Mouse (Mus musculus) spleen, adult 2 months (tissue): ENCODE results near the gene Ass1.

Experiments
- CTCF ChIP-seq: fragments of 200-500 bp; IDR thresholded peaks from 2 replicates; pipeline ENCODE4 v1.5.1; 2011; ENCODE audit warnings: mild to moderate bottlenecking, inconsistent platforms; ENCODE audit not compliant: insufficient read depth, insufficient read length, insufficient replicate concordance; ENCODE audit errors: extremely low read depth
- POLR2A ChIP-seq: fragments of 200-500 bp; IDR thresholded peaks from 2 replicates; pipeline ENCODE4 v1.6.1; 2011; ENCODE audit warnings: low read depth, low read length, inconsistent platforms

DNA sequence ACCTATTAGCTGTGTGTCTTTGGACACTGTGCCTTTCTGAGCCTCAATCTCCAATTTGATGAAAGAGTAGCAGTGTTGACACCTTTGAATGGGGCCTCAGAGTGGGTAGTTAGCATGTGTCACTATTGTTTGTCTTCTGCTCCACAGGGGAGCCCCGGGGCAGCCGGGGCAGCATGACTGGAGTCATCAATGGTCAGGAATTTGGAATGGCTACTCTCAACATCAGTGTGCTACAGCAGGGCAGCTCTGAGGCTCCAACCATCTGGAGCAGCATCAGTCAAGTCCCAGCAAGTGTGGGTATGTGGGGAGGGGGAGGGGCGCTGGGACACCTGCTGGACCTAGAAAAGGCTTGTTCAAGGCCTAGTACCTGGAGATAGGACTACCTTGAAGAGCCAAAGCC, 19.3 kb upstream of the Ass1 start:
- TF ChIP-seq CTCF: no peak
- no peak for TF ChIP-seq POLR2A
